Mouse (Mus musculus): ENCODE measurements around the gene Sptlc2.
A peak's percentile ranks its signal among the peaks of the same experiment; 100 is the strongest.

The Sptlc2 gene

GRCm38 (mm10) chr12:87397126-87397525 is 9.0 kb upstream of the Sptlc2 start:
- DNase-seq (ENCODE audit: low read depth, low spot score), result no peak

- DNase-seq (ENCODE audit: low read depth, low spot score), result no peak
These were observed 6.2 kb upstream of the Sptlc2 start for GRCm38 (mm10) chr12:87394316-87394715.

- no peak for DNase-seq (ENCODE audit: low read depth, low spot score)
These were observed 5.4 kb upstream of the Sptlc2 start for GRCm38 (mm10) chr12:87393447-87394145.

GRCm38 (mm10) chr12:87391355-87391754 is 3.2 kb upstream of the Sptlc2 start:
- DNase-seq (ENCODE audit: low read depth, low spot score), result no peak

- no peak for DNase-seq (ENCODE audit: low read depth, low spot score)
These were observed 1.1 kb upstream of the Sptlc2 start for GRCm38 (mm10) chr12:87389231-87389630.

GRCm38 (mm10) chr12:87387171-87388121 is 709 bp downstream of the Sptlc2 start:
- peak; percentile 32 for DNase-seq (ENCODE audit: low read depth, low spot score)

GRCm38 (mm10) chr12:87385051-87385450 is 3.1 kb downstream of the Sptlc2 start:
- no peak for DNase-seq (ENCODE audit: low read depth, low spot score)

GRCm38 (mm10) chr12:87381380-87381682 is 6.8 kb downstream of the Sptlc2 start:
- no peak for DNase-seq (ENCODE audit: low read depth, low spot score)

- DNase-seq (ENCODE audit: low read depth, low spot score), result no peak
These were observed 7.4 kb downstream of the Sptlc2 start for GRCm38 (mm10) chr12:87380586-87381379.

GRCm38 (mm10) chr12:87379496-87379895 is 8.7 kb downstream of the Sptlc2 start:
- no peak for DNase-seq (ENCODE audit: low read depth, low spot score)

GRCm38 (mm10) chr12:87374159-87374558 is 14.0 kb downstream of the Sptlc2 start:
- no peak for DNase-seq (ENCODE audit: low read depth, low spot score)

GRCm38 (mm10) chr12:87369319-87369718 is 18.8 kb downstream of the Sptlc2 start:
- no peak for DNase-seq (ENCODE audit: low read depth, low spot score)

- no peak for DNase-seq (ENCODE audit: low read depth, low spot score)
These were observed 20.1 kb downstream of the Sptlc2 start for GRCm38 (mm10) chr12:87368092-87368491.

- no peak for DNase-seq (ENCODE audit: low read depth, low spot score)
These were observed 22.5 kb downstream of the Sptlc2 start for GRCm38 (mm10) chr12:87365676-87366075.

- DNase-seq (ENCODE audit: low read depth, low spot score), result no peak
These were observed 26.0 kb downstream of the Sptlc2 start for GRCm38 (mm10) chr12:87362111-87362510.

- DNase-seq (ENCODE audit: low read depth, low spot score), result no peak
These were observed 40.1 kb downstream of the Sptlc2 start for GRCm38 (mm10) chr12:87348029-87348428.

- no peak for DNase-seq (ENCODE audit: low read depth, low spot score)
These were observed 40.6 kb downstream of the Sptlc2 start for GRCm38 (mm10) chr12:87347511-87347910.

GRCm38 (mm10) chr12:87343084-87343605 is 45.0 kb downstream of the Sptlc2 start:
- DNase-seq (ENCODE audit: low read depth, low spot score), result no peak

- DNase-seq (ENCODE audit: low read depth, low spot score), result no peak
These were observed 50.1 kb downstream of the Sptlc2 start for GRCm38 (mm10) chr12:87338082-87338481.

- DNase-seq (ENCODE audit: low read depth, low spot score), result peak; percentile 27
These were observed 53.3 kb downstream of the Sptlc2 start for GRCm38 (mm10) chr12:87334886-87335285.

- DNase-seq (ENCODE audit: low read depth, low spot score), result no peak
These were observed 54.4 kb downstream of the Sptlc2 start for GRCm38 (mm10) chr12:87333794-87334193.

GRCm38 (mm10) chr12:87332511-87332910 is 55.6 kb downstream of the Sptlc2 start:
- no peak for DNase-seq (ENCODE audit: low read depth, low spot score)

Measured in CD4-positive helper T cell, adult 2 months (primary cell).